Mouse (Mus musculus) bone marrow macrophage, adult 2 months (primary cell): ENCODE results near the gene Duox2. TPM values are rescaled to one million over a fixed set of nuclear protein-coding genes. Genes with fewer than 3 reads are reported as not detected.
"Not testable (repeated sequence)": the region's sequence is repeated elsewhere in the genome, so short reads cannot be mapped to it uniquely, and the experiment has no call there.

Experiments used
- H3K27ac ChIP-seq: 2 replicates; pipeline ENCODE4 v1.5.1; 2012; ENCODE audit warnings: low read depth, low read length; ENCODE audit not compliant: insufficient read depth
- H3K4me1 ChIP-seq: 2 replicates; pipeline ENCODE4 v1.6.1; 2012; ENCODE audit warnings: low read length; ENCODE audit not compliant: control insufficient read depth, insufficient read depth
- H3K4me3 ChIP-seq: 2 replicates; pipeline ENCODE4 v1.5.1; 2012; ENCODE audit warnings: mild to moderate bottlenecking, low read length, moderate library complexity; ENCODE audit not compliant: insufficient read depth
- CTCF ChIP-seq: IDR thresholded peaks from 2 replicates; pipeline ENCODE4 v1.5.1; 2012; ENCODE audit warnings: low read depth, mild to moderate bottlenecking, low read length, moderate library complexity
- POLR2A ChIP-seq: IDR thresholded peaks from 2 replicates; pipeline ENCODE4 v1.6.1; 2012; ENCODE audit warnings: mild to moderate bottlenecking, low read depth, low read length, borderline replicate concordance
- polyA plus RNA-seq: library from polyadenylated mRNA; stranded (reverse); fragments of >200 nt; gene quantifications from 2 replicates; pipeline ENCODE4 v1.2.4, GENCODE M21; 2012; ENCODE audit not compliant: missing spikeins, insufficient read depth, insufficient read length

Duox2 gene
- not detected in 2 replicates for polyA plus RNA-seq

DNA sequence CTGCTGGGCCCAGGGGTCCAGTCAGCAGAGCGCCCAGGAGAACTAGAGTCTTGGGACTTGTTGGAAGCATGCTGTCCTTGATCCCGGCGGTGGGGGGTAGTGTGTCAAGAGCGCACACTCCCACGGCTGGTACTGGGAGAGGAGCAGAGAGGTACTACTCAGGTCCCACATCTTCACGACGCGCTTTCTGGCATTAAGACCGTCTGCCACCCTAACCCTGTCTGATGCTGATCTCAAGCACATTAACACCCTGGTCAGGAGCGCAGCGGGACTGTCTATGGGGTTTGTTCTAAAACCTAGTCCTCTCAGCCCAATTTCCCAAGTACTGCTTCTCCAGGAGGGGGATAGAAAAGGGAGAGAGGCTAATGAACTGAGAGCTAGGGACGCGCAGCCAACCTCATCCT, at the start of gene Duox2:
TSS of gene Duox2 (minus strand) at position 354 of the 404 bp plus-strand sequence.
- Histone ChIP-seq H3K4me3 (peak within 1 kb of the TSS; percentile 3; the same call in 1 of the 2 replicates), H3K27ac (no peak within 1 kb of the TSS), H3K4me1 (peaks cover 6% of the 10 kb centered on the region)
- TF ChIP-seq CTCF (no peak), POLR2A (no peak)

GRCm38 (mm10) chr2:122347257-122347656, 49.0 kb upstream of the Duox2 start:
- no peak overlapping the region for H3K27ac ChIP-seq
- TF ChIP-seq POLR2A (no peak), CTCF (no peak)
- peaks cover 3% of the 10 kb centered on the region; the same call in 1 of the 2 replicates for H3K4me1 ChIP-seq
- H3K4me3 ChIP-seq = no peak overlapping the region

- H3K4me1 ChIP-seq, H3K4me3 ChIP-seq, H3K27ac ChIP-seq: not testable (repeated sequence)
Observed at GRCm38 (mm10) chr2:122346164-122346563, 47.9 kb upstream of the Duox2 start.

- H3K4me3 ChIP-seq = no peak overlapping the region
- no peaks in the 10 kb centered on the region; the same call in 1 of the 2 replicates for H3K4me1 ChIP-seq
- TF ChIP-seq CTCF (no peak), POLR2A (no peak)
- H3K27ac ChIP-seq = no peak overlapping the region
Observed at GRCm38 (mm10) chr2:122345106-122345893, 47.1 kb upstream of the Duox2 start.

DNA sequence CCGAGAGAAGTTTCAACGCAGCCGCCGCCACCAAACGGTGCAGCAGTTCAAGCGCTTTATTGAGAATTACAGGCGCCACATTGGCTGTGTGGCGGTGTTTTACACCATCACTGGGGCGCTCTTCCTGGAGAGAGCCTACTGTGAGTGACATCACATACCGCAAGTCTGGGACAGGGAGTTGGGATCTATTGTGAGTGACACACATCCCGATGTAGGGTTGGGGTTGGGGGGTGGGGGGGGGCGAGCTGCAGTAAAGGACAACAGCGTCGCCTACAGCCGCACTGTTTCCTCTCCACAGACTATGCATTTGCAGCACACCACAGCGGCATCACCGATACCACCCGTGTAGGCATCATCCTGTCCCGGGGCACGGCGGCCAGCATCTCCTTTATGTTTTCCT, 39.0 kb upstream of the Duox2 start:
- no peak overlapping the region for H3K4me3 ChIP-seq
- TF ChIP-seq CTCF (no peak), POLR2A (no peak)
- no peak overlapping the region for H3K27ac ChIP-seq
- H3K4me1 ChIP-seq = no peaks in the 10 kb centered on the region

- Histone ChIP-seq H3K4me1 (no peaks in the 10 kb centered on the region), H3K4me3 (no peak overlapping the region), H3K27ac (no peak overlapping the region)
- TF ChIP-seq CTCF = no peak
- no peak for TF ChIP-seq POLR2A
Observed at GRCm38 (mm10) chr2:122334170-122334569, 35.9 kb upstream of the Duox2 start.

- H3K4me1 ChIP-seq = no peaks in the 10 kb centered on the region
- H3K27ac ChIP-seq = no peak overlapping the region
- H3K4me3 ChIP-seq = no peak overlapping the region
- TF ChIP-seq POLR2A (no peak), CTCF (no peak)
Observed at GRCm38 (mm10) chr2:122332222-122332621, 34.0 kb upstream of the Duox2 start.

GRCm38 (mm10) chr2:122330317-122330716, 32.1 kb upstream of the Duox2 start:
- H3K4me3 ChIP-seq, H3K4me1 ChIP-seq, H3K27ac ChIP-seq: not testable (repeated sequence)

GRCm38 (mm10) chr2:122327986-122328385, 29.7 kb upstream of the Duox2 start:
- no peak overlapping the region for H3K4me3 ChIP-seq
- no peak for TF ChIP-seq CTCF
- no peak overlapping the region for H3K27ac ChIP-seq
- no peaks in the 10 kb centered on the region for H3K4me1 ChIP-seq

- no peak overlapping the region for H3K27ac ChIP-seq
- no peak overlapping the region for H3K4me3 ChIP-seq
- H3K4me1 ChIP-seq = no peaks in the 10 kb centered on the region
- no peak for TF ChIP-seq POLR2A
- TF ChIP-seq CTCF = no peak
Observed at GRCm38 (mm10) chr2:122325361-122325760, 27.1 kb upstream of the Duox2 start.

DNA sequence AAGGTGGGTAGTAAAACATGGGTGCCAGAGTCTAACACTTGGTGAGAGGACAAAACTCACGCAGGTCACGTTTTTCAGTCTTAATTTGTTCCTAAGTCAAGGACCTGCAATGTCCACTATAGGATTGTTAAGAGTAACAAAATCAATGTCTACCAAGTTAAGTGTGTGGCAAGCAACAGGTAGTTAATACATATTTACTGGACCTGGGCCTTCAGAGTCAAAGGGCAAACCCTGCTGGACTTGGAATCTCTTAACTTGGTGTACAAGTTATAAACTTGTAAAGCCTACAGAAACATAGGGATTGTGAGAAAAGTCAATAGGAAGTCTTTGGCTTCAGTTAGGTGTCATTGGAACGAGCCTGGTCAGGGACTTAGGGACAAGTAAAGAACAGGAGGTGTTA, 26.3 kb upstream of the Duox2 start:
- no peak overlapping the region for H3K27ac ChIP-seq
- H3K4me3 ChIP-seq = no peak overlapping the region
- no peaks in the 10 kb centered on the region for H3K4me1 ChIP-seq
- TF ChIP-seq POLR2A = no peak
- no peak for TF ChIP-seq CTCF
